Comparison of ENCODE assay signal across 28 mouse cellular contexts in genomic region chr1:164115647-164116046, GRCm38 (mm10). TPM values are rescaled to one million over a fixed set of nuclear protein-coding genes. Genes with fewer than 3 reads are reported as not detected.
DNase-seq lines count a peak whose midpoint lies in the region; ATAC-seq and TF ChIP-seq lines count a peak whose summit lies in the region.
"Had no signal": no experiment of that assay in that cellular context is flagged by ENCODE, and none has a peak within 500 bp of the region (broad histone marks: within the 10 kb centered on the region; RNA-seq: fewer than 3 reads in every experiment).

No protein-coding gene starts in this region.

- peak; percentile 1 for DNase-seq in forebrain, embryonic 14.5 days (ENCODE audit: low spot score)
- DNase-seq in forebrain, embryonic 10.5 days (ENCODE audit: extremely low spot score, low spot score) = no peak
- no peak for DNase-seq in ovary, adult 18-20 months (ENCODE audit: low spot score)
- DNase-seq in kidney, adult 8-10 months = no peak
- DNase-seq: cerebellum, adult 11-12 months; cerebellum, adult 8-10 months; cerebellum, postnatal 10 days; cerebellum, postnatal 36 days; embryo, embryonic 11 days; gastrocnemius, postnatal 25 days; heart, adult 18-20 months; heart, postnatal 10 days; heart, postnatal 36 days had no signal

- H3K79me3 ChIP-seq in C2C12 (ENCODE audit: low read depth) = peaks cover 6% of the 10 kb centered on the region

- peaks cover 34% of the 10 kb centered on the region for H3K79me2 ChIP-seq in C2C12 (ENCODE audit: control insufficient read depth, insufficient read depth)

- no peaks in the 10 kb centered on the region for H3K36me3 ChIP-seq in forebrain, embryonic 14.5 days (ENCODE audit: control insufficient read depth, insufficient read depth, low read length)
- no peaks in the 10 kb centered on the region for H3K36me3 ChIP-seq in forebrain, embryonic 10.5 days (replicated peaks)
- H3K36me3 ChIP-seq in C2C12 (ENCODE audit: control insufficient read depth, insufficient read depth) = no peaks in the 10 kb centered on the region
- H3K36me3 ChIP-seq: embryonic facial prominence, embryonic 10.5 days; embryonic facial prominence, embryonic 13.5 days; forebrain, embryonic 12.5 days; G1E; heart, embryonic 12.5 days; heart, embryonic 15.5 days; hindbrain, embryonic 10.5 days; hindbrain, embryonic 13.5 days; intestine, embryonic 15.5 days had no signal

- H3K4me2 ChIP-seq in forebrain, embryonic 14.5 days (ENCODE audit: low read length) = no peak overlapping the region
- H3K4me2 ChIP-seq: embryonic facial prominence, embryonic 13.5 days; forebrain, embryonic 12.5 days; heart, embryonic 12.5 days; heart, embryonic 15.5 days; hindbrain, embryonic 13.5 days; intestine, embryonic 15.5 days had no signal

- no peaks in the 10 kb centered on the region for H3K9me3 ChIP-seq in forebrain, embryonic 14.5 days (replicated peaks; ENCODE audit: control insufficient read depth, low read length)
- no peaks in the 10 kb centered on the region for H3K9me3 ChIP-seq in forebrain, embryonic 10.5 days
- H3K9me3 ChIP-seq: embryonic facial prominence, embryonic 10.5 days; embryonic facial prominence, embryonic 13.5 days; forebrain, embryonic 12.5 days; G1E; heart, embryonic 12.5 days; heart, embryonic 15.5 days; hindbrain, embryonic 10.5 days; hindbrain, embryonic 13.5 days; intestine, embryonic 15.5 days had no signal

- TF ChIP-seq CTCF in C2C12 (IDR thresholded peaks at IDR 0.05; ENCODE audit: control insufficient read depth, insufficient read depth, insufficient read length) = no peak
- no peak for TF ChIP-seq CTCF in embryonic fibroblast, embryonic 13.5 days (IDR thresholded peaks at IDR 0.05; ENCODE audit: borderline replicate concordance, insufficient read depth, low read length)

- WGBS in forebrain, embryonic 14.5 days = 43% methylated on average over 6 of the region's 6 CpGs
- 78% methylated on average over 6 of the region's 6 CpGs for WGBS in forebrain, embryonic 10.5 days

- ATAC-seq in forebrain, embryonic 14.5 days = no peak
- ATAC-seq: forebrain, embryonic 16.5 days; hindbrain, embryonic 16.5 days; intestine, embryonic 15.5 days; Patski had no signal

- no peak overlapping the region for H3K9ac ChIP-seq in forebrain, embryonic 14.5 days (ENCODE audit: low read length)
- H3K9ac ChIP-seq: embryonic facial prominence, embryonic 13.5 days; forebrain, embryonic 12.5 days; heart, embryonic 12.5 days; heart, embryonic 15.5 days; hindbrain, embryonic 13.5 days; intestine, embryonic 15.5 days had no signal

- H3K27me3 ChIP-seq in forebrain, embryonic 14.5 days (replicated peaks; ENCODE audit: control insufficient read depth, insufficient read depth, low read length) = no peaks in the 10 kb centered on the region
- no peaks in the 10 kb centered on the region for H3K27me3 ChIP-seq in forebrain, embryonic 10.5 days (ENCODE audit: poor library complexity, severe bottlenecking)
- H3K27me3 ChIP-seq in C2C12 (ENCODE audit: control insufficient read depth, insufficient read depth, insufficient read length) = no peaks in the 10 kb centered on the region
- H3K27me3 ChIP-seq: embryonic facial prominence, embryonic 13.5 days; forebrain, embryonic 12.5 days; heart, embryonic 12.5 days; heart, embryonic 15.5 days; hindbrain, embryonic 13.5 days; intestine, embryonic 15.5 days had no signal

- H3ac ChIP-seq in C2C12 (ENCODE audit: control insufficient read depth, insufficient read length, low read depth) = peak overlapping the region; percentile 66

- no peak overlapping the region for H3K27ac ChIP-seq in forebrain, embryonic 14.5 days (ENCODE audit: low read depth, low read length)
- no peak overlapping the region for H3K27ac ChIP-seq in forebrain, embryonic 10.5 days
- 0 out of 2 replicates have a peak overlapping the region, but pooled peaks have one; percentile 43 for H3K27ac ChIP-seq in embryonic fibroblast, embryonic 13.5 days (ENCODE audit: insufficient read depth, low read length)
- H3K27ac ChIP-seq: embryonic facial prominence, embryonic 10.5 days; embryonic facial prominence, embryonic 13.5 days; forebrain, embryonic 12.5 days; heart, embryonic 15.5 days; hindbrain, embryonic 10.5 days; hindbrain, embryonic 13.5 days; intestine, embryonic 15.5 days had no signal

- H3K4me1 ChIP-seq in forebrain, embryonic 14.5 days (ENCODE audit: control insufficient read depth, insufficient read depth, low read length) = no peaks in the 10 kb centered on the region
- H3K4me1 ChIP-seq in forebrain, embryonic 10.5 days = peaks cover 10% of the 10 kb centered on the region
- no peaks in the 10 kb centered on the region for H3K4me1 ChIP-seq in embryonic fibroblast, embryonic 13.5 days (ENCODE audit: control insufficient read depth, insufficient read depth, low read length)
- H3K4me1 ChIP-seq: embryonic facial prominence, embryonic 10.5 days; embryonic facial prominence, embryonic 13.5 days; forebrain, embryonic 12.5 days; heart, embryonic 15.5 days; hindbrain, embryonic 10.5 days; hindbrain, embryonic 13.5 days; intestine, embryonic 15.5 days had no signal

- no peak for TF ChIP-seq POLR2A in embryonic fibroblast, embryonic 13.5 days (IDR thresholded peaks at IDR 0.05; ENCODE audit: low read depth, low read length)

- no peak overlapping the region for H3K4me3 ChIP-seq in forebrain, embryonic 14.5 days (ENCODE audit: low read depth, low read length)
- H3K4me3 ChIP-seq in forebrain, embryonic 10.5 days = no peak overlapping the region
- no peak overlapping the region for H3K4me3 ChIP-seq in C2C12 (ENCODE audit: insufficient read depth, poor library complexity, severe bottlenecking)
- no peak overlapping the region for H3K4me3 ChIP-seq in embryonic fibroblast, embryonic 13.5 days (ENCODE audit: insufficient read depth, low read length)
- H3K4me3 ChIP-seq: embryonic facial prominence, embryonic 10.5 days; embryonic facial prominence, embryonic 13.5 days; forebrain, embryonic 12.5 days; heart, embryonic 12.5 days; heart, embryonic 15.5 days; hindbrain, embryonic 10.5 days; hindbrain, embryonic 13.5 days; intestine, embryonic 15.5 days had no signal

TF ChIP-seq in C2C12, 6 proteins besides CTCF, POLR2A, EP300 and RAD21:
- TF ChIP-seq USF1 (IDR thresholded peaks at IDR 0.05; ENCODE audit: low read depth) (no peak), MAX (IDR thresholded peaks at IDR 0.05) (no peak), CEBPB (IDR thresholded peaks at IDR 0.05; ENCODE audit: low read depth) (no peak), MYOG (IDR thresholded peaks at IDR 0.05; ENCODE audit: control insufficient read depth, extremely low read depth, insufficient read length) (no peak), FOSL1 (IDR thresholded peaks at IDR 0.05; ENCODE audit: insufficient read depth, low read length, poor library complexity, severe bottlenecking) (no peak), MYOD1 (IDR thresholded peaks at IDR 0.05; ENCODE audit: control insufficient read depth, insufficient read length, low read depth) (no peak)
TF ChIP-seq in C2C12: peak in this region for 0.

RNA-seq across cellular contexts. Expression of gene Selp, which starts 0.6 kb away (rescaled TPM):
- not detected in 2 replicates for polyA plus RNA-seq in forebrain, embryonic 14.5 days (2014; fragmentation: Nextera tagmentation; extraction: Ambion mirVana)
- polyA plus RNA-seq in forebrain, embryonic 10.5 days (2016; fragmentation: Nextera tagmentation; extraction: Ambion mirVana) = not detected in 2 replicates
- 24.1 TPM for polyA plus RNA-seq in C2C12 (2012; fragmentation: generic; extraction: Trizol)
- polyA plus RNA-seq in embryonic fibroblast, embryonic 13.5 days (2011; ENCODE audit: insufficient read length, low read depth, missing spikeins) = 1.7 and 3.7 TPM in 2 replicates
- polyA plus RNA-seq: embryonic facial prominence, embryonic 10.5 days; embryonic facial prominence, embryonic 13.5 days; forebrain, embryonic 12.5 days; forebrain, embryonic 16.5 days; frontal cortex, adult 2 months; G1E; heart, embryonic 12.5 days; hindbrain, embryonic 10.5 days; hindbrain, embryonic 13.5 days; hindbrain, embryonic 16.5 days had no signal

RNA-seq across cellular contexts. Expression of gene F5, which starts 36.0 kb away (rescaled TPM):
- polyA plus RNA-seq in forebrain, embryonic 14.5 days (2014; fragmentation: Nextera tagmentation; extraction: Ambion mirVana) = 0.17 and 0.20 TPM in 2 replicates
- 0.27 and 0.36 TPM in 2 replicates for polyA plus RNA-seq in forebrain, embryonic 10.5 days (2016; fragmentation: Nextera tagmentation; extraction: Ambion mirVana)
- 0.01 TPM for polyA plus RNA-seq in C2C12 (2012; fragmentation: generic; extraction: Trizol)
- polyA plus RNA-seq in embryonic fibroblast, embryonic 13.5 days (2011; ENCODE audit: insufficient read length, low read depth, missing spikeins) = 0.37 TPM in 1 of 2 replicates, not detected in the other

RNA-seq across cellular contexts. Expression of gene Sell, which starts 53.9 kb away (rescaled TPM):
- polyA plus RNA-seq in forebrain, embryonic 14.5 days (2014; fragmentation: Nextera tagmentation; extraction: Ambion mirVana) = 0.15 TPM in 1 of 2 replicates, not detected in the other
- polyA plus RNA-seq in forebrain, embryonic 10.5 days (2016; fragmentation: Nextera tagmentation; extraction: Ambion mirVana) = not detected in 2 replicates
- polyA plus RNA-seq in C2C12 (2012; fragmentation: generic; extraction: Trizol) = 0.02 TPM
- not detected in 2 replicates for polyA plus RNA-seq in embryonic fibroblast, embryonic 13.5 days (2011; ENCODE audit: insufficient read length, low read depth, missing spikeins)
- polyA plus RNA-seq: embryonic facial prominence, embryonic 10.5 days; forebrain, embryonic 12.5 days; G1E; heart, embryonic 12.5 days; Patski had no signal
